Mouse (Mus musculus) kidney, postnatal 0 days (tissue): ENCODE results near the gene Sorbs2. TPM values are rescaled to one million over a fixed set of nuclear protein-coding genes. Genes with fewer than 3 reads are reported as not detected.

Experiments used
- ATAC-seq: fragments of 200-750 bp; cut with Nextera tagmentation; replicated peaks from 2 replicates; pipeline ENCODE4 v1.8.0; 2017; ENCODE audit warnings: low read depth, moderate number of reproducible peaks, moderate TSS enrichment, moderate library complexity; ENCODE audit not compliant: low FRiP score
- DNase-seq: peaks from one replicate; pipeline ENCODE4 v3.0.0-alpha.2; 2016; ENCODE audit warnings: low spot score
- H3K27ac ChIP-seq: fragments of 300-500 bp; sonication (generic); 2 replicates; pipeline ENCODE4 v1.5.1; 2014; ENCODE audit warnings: mild to moderate bottlenecking
- H3K27me3 ChIP-seq: fragments of 300-500 bp; sonication (generic); 2 replicates; pipeline ENCODE4 v1.6.1; 2014; ENCODE audit warnings: low read length, mixed read lengths; ENCODE audit not compliant: insufficient read depth
- H3K36me3 ChIP-seq: fragments of 300-500 bp; sonication (generic); 2 replicates; pipeline ENCODE4 v1.6.1; 2014; ENCODE audit warnings: low read length, mixed read lengths; ENCODE audit not compliant: insufficient read depth
- H3K4me1 ChIP-seq: fragments of 300-500 bp; sonication (generic); replicated peaks from 2 replicates; pipeline ENCODE4 v1.6.1; 2014; ENCODE audit warnings: antibody characterized with exemption, low read length, mixed read lengths; ENCODE audit not compliant: insufficient read depth
- H3K4me2 ChIP-seq: fragments of 300-500 bp; sonication (generic); 2 replicates; pipeline ENCODE4 v1.6.1; 2014; ENCODE audit warnings: mild to moderate bottlenecking, low read length, moderate library complexity, mixed read lengths
- H3K4me3 ChIP-seq: fragments of 300-500 bp; sonication (generic); replicated peaks from 2 replicates; pipeline ENCODE4 v1.5.1; 2014; ENCODE audit warnings: low read depth, low read length
- H3K9ac ChIP-seq: fragments of 300-500 bp; sonication (generic); 2 replicates; pipeline ENCODE4 v1.6.1; 2014; ENCODE audit warnings: low read depth, low read length
- H3K9me3 ChIP-seq: fragments of 300-500 bp; sonication (generic); replicated peaks from 2 replicates; pipeline ENCODE4 v1.6.1; 2016; ENCODE audit warnings: low read length, inconsistent platforms, mixed read lengths
- CTCF ChIP-seq: IDR thresholded peaks from 2 replicates; pipeline ENCODE4 v1.5.1; 2016; ENCODE audit warnings: antibody characterized with exemption, low read depth, mild to moderate bottlenecking, moderate library complexity
- WGBS: fragments of 180-500 bp; shearing (Covaris S2); extraction: QIAGEN DNeasy Blood & Tissue Kit; methylation state at CpG from one replicate; pipeline ENCODE4 v1.1.7; 2014; 5-methylcytosine and 5-hydroxymethylcytosine counted together
- polyA plus RNA-seq: library from polyadenylated mRNA; unstranded; fragments of >200 nt; fragmentation: Nextera tagmentation; extraction: Ambion mirVana; gene quantifications from 2 replicates; pipeline ENCODE4 v1.2.1, GENCODE M21; 2015

The Sorbs2 gene
- polyA plus RNA-seq, 1 experiment from 2014 or later = 41.6 TPM

- DNase-seq (no peak), ATAC-seq (no peak)
- Histone ChIP-seq H3K4me3 (no peak overlapping the region), H3K27me3 (no peaks in the 10 kb centered on the region), H3K4me1 (no peaks in the 10 kb centered on the region), H3K4me2 (no peak overlapping the region), H3K27ac (no peak overlapping the region), H3K36me3 (no peaks in the 10 kb centered on the region), H3K9me3 (no peaks in the 10 kb centered on the region), H3K9ac (no peak overlapping the region)
- no peak for TF ChIP-seq CTCF
- 68% methylated on average over 6 of the region's 6 CpGs for WGBS
Measured at GRCm38 (mm10) chr8:45675821-45676279, 168.3 kb downstream of the Sorbs2 start.

GRCm38 (mm10) chr8:45677114-45677853 is 169.7 kb downstream of the Sorbs2 start:
- Histone ChIP-seq H3K9me3 (no peaks in the 10 kb centered on the region), H3K4me1 (no peaks in the 10 kb centered on the region), H3K36me3 (no peaks in the 10 kb centered on the region), H3K4me2 (no peak overlapping the region), H3K27me3 (no peaks in the 10 kb centered on the region), H3K4me3 (no peak overlapping the region), H3K9ac (no peak overlapping the region), H3K27ac (no peak overlapping the region)
- TF ChIP-seq CTCF = no peak
- ATAC-seq = no peak
- no peak for DNase-seq
- 47% methylated on average over 10 of the region's 10 CpGs for WGBS

- H3K4me2 ChIP-seq = no peak overlapping the region
- H3K4me1 ChIP-seq = no peaks in the 10 kb centered on the region
- no peak overlapping the region for H3K27ac ChIP-seq
- no peaks in the 10 kb centered on the region for H3K36me3 ChIP-seq
- H3K9me3 ChIP-seq = no peaks in the 10 kb centered on the region
- no peak for TF ChIP-seq CTCF
- H3K9ac ChIP-seq = no peak overlapping the region
- ATAC-seq (no peak), DNase-seq (no peak)
- WGBS = 88% methylated on average over 3 of the region's 3 CpGs
- H3K27me3 ChIP-seq = no peaks in the 10 kb centered on the region
- no peak overlapping the region for H3K4me3 ChIP-seq
Measured at GRCm38 (mm10) chr8:45677854-45678241, 170.3 kb downstream of the Sorbs2 start.

- no peak for TF ChIP-seq CTCF
- 80% methylated on average over 3 of the region's 3 CpGs for WGBS
- no peak overlapping the region for H3K27ac ChIP-seq
Measured at GRCm38 (mm10) chr8:45681171-45681570, 173.6 kb downstream of the Sorbs2 start.

GRCm38 (mm10) chr8:45682845-45683383 is 175.3 kb downstream of the Sorbs2 start:
- H3K9me3 ChIP-seq = no peaks in the 10 kb centered on the region
- peaks cover 11% of the 10 kb centered on the region for H3K4me1 ChIP-seq
- H3K27ac ChIP-seq = no peak overlapping the region
- no peak overlapping the region for H3K4me2 ChIP-seq
- no peak; the same call in 1 of the 2 replicates for ATAC-seq
- H3K36me3 ChIP-seq = no peaks in the 10 kb centered on the region
- no peak overlapping the region for H3K4me3 ChIP-seq
- peak; percentile 83 for DNase-seq
- no peaks in the 10 kb centered on the region for H3K27me3 ChIP-seq
- no peak overlapping the region for H3K9ac ChIP-seq
- no peak for TF ChIP-seq CTCF
- 53% methylated on average over 8 of the region's 8 CpGs for WGBS

More at GRCm38 (mm10) chr8:45681171-45681570, 173.6 kb downstream of the Sorbs2 start:
- no peak overlapping the region for H3K4me2 ChIP-seq
- H3K4me1 ChIP-seq = no peaks in the 10 kb centered on the region
- DNase-seq (no peak), ATAC-seq (no peak)
- H3K36me3 ChIP-seq = no peaks in the 10 kb centered on the region
- no peak overlapping the region for H3K4me3 ChIP-seq
- H3K9ac ChIP-seq = no peak overlapping the region
- no peaks in the 10 kb centered on the region for H3K9me3 ChIP-seq
- no peaks in the 10 kb centered on the region for H3K27me3 ChIP-seq

GRCm38 (mm10) chr8:45687942-45688695 is 180.5 kb downstream of the Sorbs2 start:
- H3K4me3 ChIP-seq = no peak overlapping the region
- WGBS = 24% methylated on average over 12 of the region's 12 CpGs
- peaks cover 15% of the 10 kb centered on the region for H3K4me1 ChIP-seq
- no peak for TF ChIP-seq CTCF
- peak overlapping the region; percentile 23; the same call in 1 of the 2 replicates for H3K4me2 ChIP-seq
- no peaks in the 10 kb centered on the region for H3K36me3 ChIP-seq
- H3K27me3 ChIP-seq = no peaks in the 10 kb centered on the region
- DNase-seq (peak; percentile 42), ATAC-seq (no peak; the same call in 1 of the 2 replicates)
- no peak overlapping the region for H3K27ac ChIP-seq
- no peak overlapping the region for H3K9ac ChIP-seq
- no peaks in the 10 kb centered on the region for H3K9me3 ChIP-seq
